Mouse (Mus musculus) liver, embryonic 14.5 days (tissue): ENCODE data around the gene Eno3. TPM values are rescaled to one million over a fixed set of nuclear protein-coding genes. Genes with fewer than 3 reads are reported as not detected.

Experiments used
- ATAC-seq: fragments of 200-750 bp; cut with Nextera tagmentation; 2 replicates; pipeline ENCODE4 v1.8.0; 2017; ENCODE audit warnings: moderate number of reproducible peaks, mild to moderate bottlenecking, moderate library complexity; ENCODE audit not compliant: insufficient read depth
- DNase-seq, 3 experiments: peaks; one replicate each; pipeline ENCODE4 v3.0.0-alpha.2; 2012 to 2013; ENCODE audit warnings: low read depth in 3 of 3, low spot score in 3 of 3
- H3K27ac ChIP-seq: fragments of 300-500 bp; sonication (generic); 2 replicates; pipeline ENCODE4 v1.5.1; 2014; ENCODE audit warnings: moderate library complexity, mild to moderate bottlenecking, control low read depth, inconsistent platforms
- H3K27me3 ChIP-seq: fragments of 300-500 bp; sonication (generic); 2 replicates; pipeline ENCODE4 v1.6.1; 2014; ENCODE audit warnings: mild to moderate bottlenecking, low read length, moderate library complexity; ENCODE audit not compliant: control insufficient read depth, insufficient read depth
- H3K36me3 ChIP-seq: fragments of 300-500 bp; sonication (generic); replicated peaks from 2 replicates; pipeline ENCODE4 v1.6.1; 2014; ENCODE audit warnings: low read depth; ENCODE audit not compliant: control insufficient read depth, insufficient read depth
- H3K4me1 ChIP-seq, 2 experiments: fragments of 200-500 bp in 1 of 2; fragments of 300-500 bp in 1 of 2; sonication (generic) in 1 of 2; replicated peaks; 2 replicates each; pipeline ENCODE4 v1.6.1; 2012 to 2014; ENCODE audit warnings: antibody characterized with exemption in 1 of 2, inconsistent platforms in 1 of 2, low read length in 1 of 2; ENCODE audit not compliant: control insufficient read depth in 2 of 2, insufficient read depth in 2 of 2
- H3K4me2 ChIP-seq: fragments of 300-500 bp; sonication (generic); 2 replicates; pipeline ENCODE4 v1.6.1; 2014; ENCODE audit warnings: low read depth, mild to moderate bottlenecking, control low read depth, moderate library complexity
- H3K4me3 ChIP-seq, 2 experiments: fragments of 200-500 bp in 1 of 2; fragments of 300-500 bp in 1 of 2; sonication (generic) in 1 of 2; 2 replicates each; pipeline ENCODE4 v1.5.1; 2012 to 2014; ENCODE audit warnings: low read depth in 2 of 2, low read length in 2 of 2, mild to moderate bottlenecking in 2 of 2, control low read depth in 1 of 2, inconsistent platforms in 1 of 2, moderate library complexity in 1 of 2; ENCODE audit not compliant: insufficient read depth in 1 of 2
- H3K9ac ChIP-seq: fragments of 300-500 bp; sonication (generic); replicated peaks from 2 replicates; pipeline ENCODE4 v1.6.1; 2014; ENCODE audit warnings: mild to moderate bottlenecking, control low read depth, moderate library complexity
- H3K9me3 ChIP-seq: fragments of 300-500 bp; sonication (generic); 2 replicates; pipeline ENCODE4 v1.6.1; 2016; ENCODE audit warnings: low read length, mixed read lengths; ENCODE audit not compliant: control insufficient read depth
- CTCF ChIP-seq: IDR thresholded peaks from 2 replicates; pipeline ENCODE4 v1.5.1; 2016; ENCODE audit warnings: antibody characterized with exemption, low read depth, control low read depth
- EP300 ChIP-seq: IDR thresholded peaks from 2 replicates; pipeline ENCODE4 v1.6.1; 2016; ENCODE audit warnings: antibody characterized with exemption, low read depth
- WGBS: fragments of 180-500 bp; shearing (Covaris S2); extraction: QIAGEN DNeasy Blood & Tissue Kit; methylation state at CpG from one replicate; pipeline ENCODE4 v1.1.7; 2014; ENCODE audit not compliant: insufficient replicate concordance; 5-methylcytosine and 5-hydroxymethylcytosine counted together
- polyA plus RNA-seq, 2 experiments: library from polyadenylated mRNA; depleted of rRNA in 1 of 2; stranded (reverse) in 1 of 2; unstranded in 1 of 2; fragments of >200 nt; fragmentation: Nextera tagmentation in 1 of 2; extraction: Ambion mirVana in 1 of 2; gene quantifications; 2 replicates each; pipeline versions ENCODE4 v1.2.1 to v1.2.3; 2012 to 2014

Eno3 gene
- polyA plus RNA-seq, 2 experiments = 3.6 to 3.7 TPM

- no peaks in the 10 kb centered on the region for H3K9me3 ChIP-seq
- H3K4me2 ChIP-seq = no peak overlapping the region
- no peak overlapping the region for H3K27ac ChIP-seq
- no peak for DNase-seq
- H3K4me1 ChIP-seq = peaks cover 30 to 35% of the 10 kb centered on the region in 2 experiments
- TF ChIP-seq CTCF = no peak
- no peak for TF ChIP-seq EP300
- no peak overlapping the region for H3K9ac ChIP-seq
- H3K27me3 ChIP-seq = no peaks in the 10 kb centered on the region
- no peak overlapping the region for H3K4me3 ChIP-seq
- ATAC-seq = no peak
- 70% methylated on average over 8 of the region's 8 CpGs for WGBS
- peaks cover 6% of the 10 kb centered on the region for H3K36me3 ChIP-seq
Observed at GRCm38 (mm10) chr11:70639976-70640375, 17.0 kb upstream of the Eno3 start.

GRCm38 (mm10) chr11:70641241-70641640 lies 15.8 kb upstream of the Eno3 start:
- 52% methylated on average over 7 of the region's 7 CpGs for WGBS
- Histone ChIP-seq H3K9me3 (no peaks in the 10 kb centered on the region), H3K27me3 (no peaks in the 10 kb centered on the region), H3K9ac (no peak overlapping the region), H3K36me3 (peaks cover 6% of the 10 kb centered on the region), H3K4me1 (peaks cover 36 to 46% of the 10 kb centered on the region in 2 experiments), H3K4me3 (no peak overlapping the region), H3K4me2 (no peak overlapping the region), H3K27ac (no peak overlapping the region)
- TF ChIP-seq EP300 (no peak), CTCF (no peak)
- DNase-seq = no peak
- no peak for ATAC-seq

- Histone ChIP-seq H3K4me3 (no peak overlapping the region), H3K27ac (no peak overlapping the region)
- WGBS = 81% methylated on average over 6 of the region's 6 CpGs
Observed at GRCm38 (mm10) chr11:70643051-70643450, 14.0 kb upstream of the Eno3 start.

GRCm38 (mm10) chr11:70644564-70645103 lies 12.4 kb upstream of the Eno3 start:
- no peak for DNase-seq
- H3K4me2 ChIP-seq = no peak overlapping the region
- peaks cover 24 to 35% of the 10 kb centered on the region in 2 experiments for H3K4me1 ChIP-seq
- no peak for TF ChIP-seq CTCF
- no peak for TF ChIP-seq EP300
- no peak overlapping the region for H3K27ac ChIP-seq
- WGBS = 83% methylated on average over 8 of the region's 8 CpGs
- H3K4me3 ChIP-seq = no peak overlapping the region
- ATAC-seq = no peak
- no peaks in the 10 kb centered on the region for H3K9me3 ChIP-seq
- peaks cover 16% of the 10 kb centered on the region for H3K36me3 ChIP-seq
- H3K27me3 ChIP-seq = no peaks in the 10 kb centered on the region
- no peak overlapping the region for H3K9ac ChIP-seq

More at GRCm38 (mm10) chr11:70643051-70643450, 14.0 kb upstream of the Eno3 start:
- H3K4me1 ChIP-seq = peaks cover 28 to 38% of the 10 kb centered on the region in 2 experiments
- DNase-seq (no peak), ATAC-seq (no peak)
- H3K4me2 ChIP-seq = no peak overlapping the region
- H3K27me3 ChIP-seq = no peaks in the 10 kb centered on the region
- TF ChIP-seq EP300 = no peak
- TF ChIP-seq CTCF = no peak
- peaks cover 6% of the 10 kb centered on the region for H3K36me3 ChIP-seq
- no peaks in the 10 kb centered on the region for H3K9me3 ChIP-seq
- H3K9ac ChIP-seq = no peak overlapping the region

GRCm38 (mm10) chr11:70645461-70646258 lies 11.3 kb upstream of the Eno3 start:
- no peak for ATAC-seq
- peaks cover 26% of the 10 kb centered on the region for H3K36me3 ChIP-seq
- DNase-seq = no peak
- peak overlapping the region; percentile 97 for H3K4me2 ChIP-seq
- H3K27me3 ChIP-seq = no peaks in the 10 kb centered on the region
- WGBS = 80% methylated on average over 12 of the region's 12 CpGs
- peaks cover 25 to 36% of the 10 kb centered on the region in 2 experiments for H3K4me1 ChIP-seq
- H3K9ac ChIP-seq = peak overlapping the region; percentile 79
- H3K27ac ChIP-seq = peak overlapping the region; percentile 53
- no peaks in the 10 kb centered on the region for H3K9me3 ChIP-seq
- TF ChIP-seq CTCF (no peak), EP300 (no peak)
- H3K4me3 ChIP-seq = peak overlapping the region; percentile 61 to 93
